Mouse (Mus musculus): Measurements from ENCODE around the gene Fbxo9. TPM values are rescaled to one million over a fixed set of nuclear protein-coding genes. Genes with fewer than 3 reads are reported as not detected.
"Not testable (repeated sequence)": the region's sequence is repeated elsewhere in the genome, so short reads cannot be mapped to it uniquely, and the experiment has no call there.

Fbxo9 gene
- 43.5 and 46.5 TPM in 2 replicates for polyA plus RNA-seq (2014; fragmentation: Nextera tagmentation; extraction: Ambion mirVana)

- Histone ChIP-seq H3K9ac (ENCODE audit: low read depth, low read length) (peak within 1 kb of the TSS; percentile 89), H3K36me3 (ENCODE audit: control insufficient read depth, insufficient read depth, low read length) (peaks cover 18% of the 10 kb centered on the region; the same call in 1 of the 2 replicates), H3K4me2 (ENCODE audit: low read depth, low read length) (peak within 1 kb of the TSS; percentile 91), H3K27me3 (replicated peaks; ENCODE audit: control insufficient read depth, insufficient read depth, low read length) (no peaks in the 10 kb centered on the region), H3K27ac (replicated peaks; ENCODE audit: low read depth, low read length) (peak within 1 kb of the TSS; percentile 92), H3K4me3 (ENCODE audit: low read depth, low read length) (peak within 1 kb of the TSS; percentile 92), H3K9me3 (ENCODE audit: control insufficient read depth, low read length) (no peaks in the 10 kb centered on the region), H3K4me1 (ENCODE audit: control insufficient read depth, insufficient read depth, low read length) (peaks cover 14% of the 10 kb centered on the region)
- under 1% methylated on average over 20 of the region's 20 CpGs for WGBS
- peak; percentile 94 for ATAC-seq (ENCODE audit: low read depth)
- peak; percentile 99 for DNase-seq (ENCODE audit: low spot score)
Measured at GRCm38 (mm10) chr9:78108796-78109239, at the start of gene Fbxo9, which contains the start of gene Ick. Fbxo9 (minus strand) TSS chr9:78109065. Ick (plus strand) TSS chr9:78109192.

GRCm38 (mm10) chr9:78157221-78157620 lies 48.4 kb upstream of the Fbxo9 start:
- no peak overlapping the region for H3K4me3 ChIP-seq (ENCODE audit: low read depth, low read length)
- ATAC-seq (ENCODE audit: low read depth) = no peak

GRCm38 (mm10) chr9:78154211-78154977 lies 45.5 kb upstream of the Fbxo9 start:
- DNase-seq (ENCODE audit: low spot score) (no peak), ATAC-seq (ENCODE audit: low read depth) (no peak)
- Histone ChIP-seq H3K9ac (ENCODE audit: low read depth, low read length) (no peak overlapping the region), H3K27ac (replicated peaks; ENCODE audit: low read depth, low read length) (no peak overlapping the region), H3K4me1 (ENCODE audit: control insufficient read depth, insufficient read depth, low read length) (no peaks in the 10 kb centered on the region), H3K4me2 (ENCODE audit: low read depth, low read length) (no peak overlapping the region), H3K4me3 (ENCODE audit: low read depth, low read length) (no peak overlapping the region), H3K9me3 (ENCODE audit: control insufficient read depth, low read length) (no peaks in the 10 kb centered on the region), H3K27me3 (replicated peaks; ENCODE audit: control insufficient read depth, insufficient read depth, low read length) (no peaks in the 10 kb centered on the region), H3K36me3 (ENCODE audit: control insufficient read depth, insufficient read depth, low read length) (peaks cover 70% of the 10 kb centered on the region)
- 79% methylated on average over 11 of the region's 11 CpGs for WGBS

More at GRCm38 (mm10) chr9:78157221-78157620, 48.4 kb upstream of the Fbxo9 start:
- 92% methylated on average over 1 of the region's 1 CpGs for WGBS
- Histone ChIP-seq H3K36me3 (ENCODE audit: control insufficient read depth, insufficient read depth, low read length) (peaks cover 86% of the 10 kb centered on the region), H3K9me3 (ENCODE audit: control insufficient read depth, low read length) (no peaks in the 10 kb centered on the region), H3K27ac (replicated peaks; ENCODE audit: low read depth, low read length) (no peak overlapping the region), H3K4me1 (ENCODE audit: control insufficient read depth, insufficient read depth, low read length) (no peaks in the 10 kb centered on the region), H3K4me2 (ENCODE audit: low read depth, low read length) (no peak overlapping the region), H3K27me3 (replicated peaks; ENCODE audit: control insufficient read depth, insufficient read depth, low read length) (no peaks in the 10 kb centered on the region), H3K9ac (ENCODE audit: low read depth, low read length) (no peak overlapping the region)
- DNase-seq (ENCODE audit: low spot score) = no peak

GRCm38 (mm10) chr9:78149770-78150169 lies 40.9 kb upstream of the Fbxo9 start:
- not testable (repeated sequence) for H3K27ac ChIP-seq (replicated peaks; ENCODE audit: low read depth, low read length); ATAC-seq (ENCODE audit: low read depth); H3K4me1 ChIP-seq (ENCODE audit: control insufficient read depth, insufficient read depth, low read length); H3K9me3 ChIP-seq (ENCODE audit: control insufficient read depth, low read length); H3K27me3 ChIP-seq (replicated peaks; ENCODE audit: control insufficient read depth, insufficient read depth, low read length); H3K4me2 ChIP-seq (ENCODE audit: low read depth, low read length); H3K9ac ChIP-seq (ENCODE audit: low read depth, low read length); H3K4me3 ChIP-seq (ENCODE audit: low read depth, low read length); DNase-seq (ENCODE audit: low spot score)
- H3K36me3 ChIP-seq (ENCODE audit: control insufficient read depth, insufficient read depth, low read length) = peaks cover 44% of the 10 kb centered on the region
- WGBS = 87% methylated on average over 2 of the region's 2 CpGs

GRCm38 (mm10) chr9:78148149-78148548 lies 39.3 kb upstream of the Fbxo9 start:
- DNase-seq (ENCODE audit: low spot score) = no peak
- H3K4me1 ChIP-seq (ENCODE audit: control insufficient read depth, insufficient read depth, low read length) = no peaks in the 10 kb centered on the region
- H3K4me3 ChIP-seq (ENCODE audit: low read depth, low read length) = no peak overlapping the region
- H3K4me2 ChIP-seq (ENCODE audit: low read depth, low read length) = no peak overlapping the region
- no peak overlapping the region for H3K9ac ChIP-seq (ENCODE audit: low read depth, low read length)
- H3K36me3 ChIP-seq (ENCODE audit: control insufficient read depth, insufficient read depth, low read length) = peaks cover 38% of the 10 kb centered on the region
- no peak overlapping the region for H3K27ac ChIP-seq (replicated peaks; ENCODE audit: low read depth, low read length)
- H3K27me3 ChIP-seq (replicated peaks; ENCODE audit: control insufficient read depth, insufficient read depth, low read length) = no peaks in the 10 kb centered on the region
- H3K9me3 ChIP-seq (ENCODE audit: control insufficient read depth, low read length) = no peaks in the 10 kb centered on the region
- WGBS = 87% methylated on average over 6 of the region's 6 CpGs
- no peak for ATAC-seq (ENCODE audit: low read depth)

GRCm38 (mm10) chr9:78146627-78147026 lies 37.8 kb upstream of the Fbxo9 start:
- H3K4me3 ChIP-seq (ENCODE audit: low read depth, low read length) = no peak overlapping the region
- ATAC-seq (ENCODE audit: low read depth) (no peak), DNase-seq (ENCODE audit: low spot score) (no peak)
- 0 out of 2 replicates have a peak, but pooled peaks cover 5% of the 10 kb centered on the region for H3K9me3 ChIP-seq (ENCODE audit: control insufficient read depth, low read length)
- H3K36me3 ChIP-seq (ENCODE audit: control insufficient read depth, insufficient read depth, low read length) = peaks cover 43% of the 10 kb centered on the region
- H3K9ac ChIP-seq (ENCODE audit: low read depth, low read length) = no peak overlapping the region
- no peaks in the 10 kb centered on the region for H3K27me3 ChIP-seq (replicated peaks; ENCODE audit: control insufficient read depth, insufficient read depth, low read length)
- no peak overlapping the region for H3K27ac ChIP-seq (replicated peaks; ENCODE audit: low read depth, low read length)
- H3K4me2 ChIP-seq (ENCODE audit: low read depth, low read length) = no peak overlapping the region
- no peaks in the 10 kb centered on the region for H3K4me1 ChIP-seq (ENCODE audit: control insufficient read depth, insufficient read depth, low read length)
- whole genome bisulfite sequencing = 74% methylated on average over 6 of the region's 6 CpGs

GRCm38 (mm10) chr9:78146099-78146498 lies 37.2 kb upstream of the Fbxo9 start:
- WGBS = 72% methylated on average over 4 of the region's 4 CpGs
- no peak; the same call in 1 of the 2 replicates for ATAC-seq (ENCODE audit: low read depth)

GRCm38 (mm10) chr9:78139463-78139862 lies 30.6 kb upstream of the Fbxo9 start:
- no peak overlapping the region for H3K4me3 ChIP-seq (ENCODE audit: low read depth, low read length)
- 85% methylated on average over 4 of the region's 4 CpGs for WGBS
- peaks cover 75% of the 10 kb centered on the region for H3K36me3 ChIP-seq (ENCODE audit: control insufficient read depth, insufficient read depth, low read length)
- no peak for ATAC-seq (ENCODE audit: low read depth)
- no peak for DNase-seq (ENCODE audit: low spot score)
- H3K9ac ChIP-seq (ENCODE audit: low read depth, low read length) = no peak overlapping the region
- 0 out of 2 replicates have a peak, but pooled peaks cover 5% of the 10 kb centered on the region for H3K9me3 ChIP-seq (ENCODE audit: control insufficient read depth, low read length)
- H3K27ac ChIP-seq (replicated peaks; ENCODE audit: low read depth, low read length) = no peak overlapping the region
- H3K27me3 ChIP-seq (replicated peaks; ENCODE audit: control insufficient read depth, insufficient read depth, low read length) = no peaks in the 10 kb centered on the region
- no peaks in the 10 kb centered on the region for H3K4me1 ChIP-seq (ENCODE audit: control insufficient read depth, insufficient read depth, low read length)
- no peak overlapping the region for H3K4me2 ChIP-seq (ENCODE audit: low read depth, low read length)

More at GRCm38 (mm10) chr9:78146099-78146498, 37.2 kb upstream of the Fbxo9 start:
- Histone ChIP-seq H3K4me3 (ENCODE audit: low read depth, low read length) (no peak overlapping the region), H3K9ac (ENCODE audit: low read depth, low read length) (no peak overlapping the region), H3K27me3 (replicated peaks; ENCODE audit: control insufficient read depth, insufficient read depth, low read length) (no peaks in the 10 kb centered on the region), H3K4me2 (ENCODE audit: low read depth, low read length) (no peak overlapping the region), H3K4me1 (ENCODE audit: control insufficient read depth, insufficient read depth, low read length) (no peaks in the 10 kb centered on the region), H3K9me3 (ENCODE audit: control insufficient read depth, low read length) (0 out of 2 replicates have a peak, but pooled peaks cover 5% of the 10 kb centered on the region), H3K36me3 (ENCODE audit: control insufficient read depth, insufficient read depth, low read length) (peaks cover 43% of the 10 kb centered on the region), H3K27ac (replicated peaks; ENCODE audit: low read depth, low read length) (no peak overlapping the region)
- no peak for DNase-seq (ENCODE audit: low spot score)
